Mouse (Mus musculus): ENCODE measurements around the gene Gm6309.
"Not testable (repeated sequence)": the region's sequence is repeated elsewhere in the genome, so short reads cannot be mapped to it uniquely, and the experiment has no call there.

DNA sequence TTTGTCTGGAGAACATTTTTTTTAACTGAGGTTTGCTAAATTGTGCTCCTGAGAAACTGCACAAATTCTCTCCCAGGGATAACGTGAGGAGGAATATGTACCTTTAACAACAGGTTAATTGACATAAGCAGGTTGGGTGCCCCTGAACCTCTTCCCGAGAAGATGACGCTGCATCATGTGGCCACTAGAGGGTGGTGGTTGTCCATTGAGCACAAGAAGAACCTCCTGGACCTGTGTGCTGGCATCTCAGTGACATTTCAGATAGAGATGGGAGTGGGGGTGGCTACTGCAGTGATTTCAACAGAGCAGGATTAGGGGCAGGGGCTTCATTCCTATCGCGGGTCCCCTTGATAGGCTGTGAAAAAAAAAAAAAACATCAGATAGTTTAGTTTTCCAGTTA is 16.9 kb upstream of the Gm6309 start:
- TF ChIP-seq CTCF (IDR thresholded peaks at IDR 0.05; ENCODE audit: borderline replicate concordance, control insufficient read depth, extremely low read depth, insufficient read depth, low read length, poor library complexity); POLR2A (IDR thresholded peaks at IDR 0.05; ENCODE audit: control insufficient read depth, extremely low read depth, insufficient read depth, low read length, poor library complexity): not testable (repeated sequence)

Data from thymus, adult 2 months (tissue).